8 mouse cellular contexts compared by ENCODE assay signal in genomic region chr11:94137326-94138061, GRCm38 (mm10).
DNase-seq lines count a peak whose midpoint lies in the region; ATAC-seq and TF ChIP-seq lines count a peak whose summit lies in the region.

No protein-coding gene starts in this region.

- DNase-seq in cerebellum, adult 9-11 months = peak; percentile 46
- peak; percentile 38 for DNase-seq in retina, postnatal 1 day
- no peak for DNase-seq in retina, embryonic 14.5 days (ENCODE audit: low spot score)
- peak; percentile 30 to 42 for DNase-seq in heart, postnatal 36 days
- DNase-seq in spleen, postnatal 36 days (ENCODE audit: low spot score in 2 of 2) = no peak

- H3K4me2 ChIP-seq in myocyte (ENCODE audit: low read depth) = peak overlapping the region; percentile 41

- intact Hi-C loops in heart, postnatal 36 days (cut with DNase I) = no loop called here

- H3K4me3 ChIP-seq in myocyte = no peak overlapping the region

- H3K27me3 ChIP-seq in myocyte (ENCODE audit: control insufficient read depth, insufficient read depth, insufficient read length) = no peaks in the 10 kb centered on the region

- no peak for ATAC-seq in cerebellum, adult (ENCODE audit: insufficient number of reproducible peaks, low FRiP score, low TSS enrichment)
- ATAC-seq in megakaryocyte, adult 5-6 weeks (ENCODE audit: poor library complexity, severe bottlenecking) = no peak

- H3ac ChIP-seq in myocyte (ENCODE audit: control insufficient read depth, insufficient read length) = no peak overlapping the region

- H3K36me3 ChIP-seq in myocyte (ENCODE audit: control insufficient read depth, insufficient read depth) = no peaks in the 10 kb centered on the region

- no peak for TF ChIP-seq POLR2A in myocyte (IDR thresholded peaks at IDR 0.05; ENCODE audit: insufficient read length, low read depth)

- H3K79me2 ChIP-seq in myocyte (ENCODE audit: control insufficient read depth, insufficient read depth) = no peaks in the 10 kb centered on the region

TF ChIP-seq in myocyte, 11 proteins besides CTCF, POLR2A, EP300 and RAD21:
- TF ChIP-seq TCF3 (IDR thresholded peaks at IDR 0.05; ENCODE audit: insufficient read length, low read depth) (no peak), SRF (IDR thresholded peaks at IDR 0.05; ENCODE audit: control insufficient read depth, insufficient read length, low read depth) (no peak), CEBPB (IDR thresholded peaks at IDR 0.05; ENCODE audit: insufficient read depth, poor library complexity, severe bottlenecking) (no peak), USF1 (IDR thresholded peaks at IDR 0.05; ENCODE audit: low read depth) (no peak), E2F4 (IDR thresholded peaks at IDR 0.05; ENCODE audit: insufficient read depth) (no peak), TCF12 (IDR thresholded peaks at IDR 0.05; ENCODE audit: insufficient read depth, poor library complexity, severe bottlenecking) (no peak), MAX (IDR thresholded peaks at IDR 0.05; ENCODE audit: low read depth) (no peak), POLR2AphosphoS2 (IDR thresholded peaks at IDR 0.05; ENCODE audit: insufficient read length, low read depth) (no peak), MYOD1 (IDR thresholded peaks at IDR 0.05; ENCODE audit: control insufficient read depth in 1 of 3, insufficient read length in 2 of 3, low read depth in 2 of 3) (no peak), REST (IDR thresholded peaks at IDR 0.05; ENCODE audit: insufficient read depth, insufficient read length) (no peak), MYOG (IDR thresholded peaks at IDR 0.05; ENCODE audit: control insufficient read depth in 1 of 3, insufficient read depth in 1 of 3, insufficient read length in 2 of 3, low read depth in 2 of 3) (no peak)

Comparison
In these comparisons a context has a peak if more than half of its experiments do, and no peak if none do; other contexts are left out.
1. DNase-seq: peak in cerebellum, adult 9-11 months (single experiment), retina, postnatal 1 day (single experiment) and heart, postnatal 36 days (2 of 2); none in retina, embryonic 14.5 days (single experiment) and spleen, postnatal 36 days (0 of 2).